In genomic region chr5:44271564-44271963, GRCm38 (mm10) we compare ENCODE assay signal across 19 mouse cellular contexts.
"Had no signal": no experiment of that assay in that cellular context is flagged by ENCODE, and none has a peak within 500 bp of the region (broad histone marks: within the 10 kb centered on the region; RNA-seq: fewer than 3 reads in every experiment).

No protein-coding gene starts in this region.

- H3K27me3 ChIP-seq: midbrain, embryonic 12.5 days; neural tube, embryonic 12.5 days had no signal

- H3K4me3 ChIP-seq: midbrain, embryonic 10.5 days; midbrain, embryonic 12.5 days; myocyte; neural tube, embryonic 12.5 days had no signal

- H3K9ac ChIP-seq: liver, embryonic 14.5 days; lung, embryonic 14.5 days; midbrain, embryonic 12.5 days; neural tube, embryonic 12.5 days had no signal

- ATAC-seq: midbrain, embryonic 16.5 days had no signal

- DNase-seq: lung, adult 18-20 months; lung, embryonic 14.5 days; lung, postnatal 10 days; lung, postnatal 4 days; midbrain, embryonic 14.5 days; retina, postnatal 1 day; right cerebral cortex, adult 18-20 months; right cerebral cortex, postnatal 25 days; right cerebral cortex, postnatal 4 days; spleen, adult 18-20 months; thymus, adult 18-20 months; thymus, postnatal 25 days; thymus, postnatal 4 days had no signal

- H3K4me2 ChIP-seq: lung, embryonic 14.5 days; midbrain, embryonic 12.5 days; neural tube, embryonic 12.5 days had no signal

- H3K9me3 ChIP-seq: midbrain, embryonic 10.5 days; midbrain, embryonic 12.5 days; neural tube, embryonic 12.5 days had no signal

- H3K4me1 ChIP-seq: midbrain, embryonic 10.5 days; midbrain, embryonic 12.5 days; neural tube, embryonic 12.5 days had no signal

- H3K36me3 ChIP-seq: midbrain, embryonic 10.5 days; midbrain, embryonic 12.5 days; neural tube, embryonic 12.5 days had no signal

- H3K27ac ChIP-seq: liver, embryonic 14.5 days; midbrain, embryonic 10.5 days; midbrain, embryonic 12.5 days; neural tube, embryonic 12.5 days had no signal
